Mouse (Mus musculus) heart, embryonic 13.5 days (tissue): ENCODE data around the gene Hist2h2ab. TPM values are rescaled to one million over a fixed set of nuclear protein-coding genes. Genes with fewer than 3 reads are reported as not detected.
A peak's percentile ranks its signal among the peaks of the same experiment; 100 is the strongest.
"Not testable (repeated sequence)": the region's sequence is repeated elsewhere in the genome, so short reads cannot be mapped to it uniquely, and the experiment has no call there.

Experiments
- ATAC-seq: fragments of 200-750 bp; cut with Nextera tagmentation; 2 replicates; pipeline ENCODE4 v1.8.0; 2017; ENCODE audit warnings: moderate TSS enrichment; ENCODE audit not compliant: insufficient number of reproducible peaks, low FRiP score, low TSS enrichment; ENCODE audit errors: extremely low read depth
- H3K27ac ChIP-seq: fragments of 300-500 bp; sonication (generic); replicated peaks from 2 replicates; pipeline ENCODE4 v1.5.1; 2015; ENCODE audit warnings: moderate library complexity, mild to moderate bottlenecking, inconsistent platforms
- H3K27me3 ChIP-seq: fragments of 300-500 bp; sonication (generic); replicated peaks from 2 replicates; pipeline ENCODE4 v1.6.1; 2015; ENCODE audit warnings: mild to moderate bottlenecking, inconsistent platforms
- H3K36me3 ChIP-seq: fragments of 300-500 bp; sonication (generic); 2 replicates; pipeline ENCODE4 v1.6.1; 2015; ENCODE audit warnings: mild to moderate bottlenecking, inconsistent platforms
- H3K4me1 ChIP-seq: fragments of 300-500 bp; sonication (generic); 2 replicates; pipeline ENCODE4 v1.6.1; 2015; ENCODE audit warnings: inconsistent platforms
- H3K4me2 ChIP-seq: fragments of 300-500 bp; sonication (generic); 2 replicates; pipeline ENCODE4 v1.6.1; 2015; ENCODE audit warnings: inconsistent platforms, mild to moderate bottlenecking, moderate library complexity
- H3K4me3 ChIP-seq: fragments of 300-500 bp; sonication (generic); 2 replicates; pipeline ENCODE4 v1.5.1; 2015; ENCODE audit warnings: moderate library complexity, mild to moderate bottlenecking, inconsistent platforms
- H3K9ac ChIP-seq: fragments of 300-500 bp; sonication (generic); 2 replicates; pipeline ENCODE4 v1.6.1; 2015; ENCODE audit warnings: inconsistent platforms, mild to moderate bottlenecking, moderate library complexity
- H3K9me3 ChIP-seq: fragments of 300-500 bp; sonication (generic); 2 replicates; pipeline ENCODE4 v1.6.1; 2016; ENCODE audit warnings: inconsistent platforms
- WGBS: fragments of 180-500 bp; shearing (Covaris S2); methylation state at CpG from one replicate; pipeline ENCODE4 v1.1.7; 2015; ENCODE audit warnings: mixed read lengths; 5-methylcytosine and 5-hydroxymethylcytosine counted together
- polyA plus RNA-seq: library from polyadenylated mRNA; unstranded; fragments of >200 nt; fragmentation: Nextera tagmentation; extraction: Ambion mirVana; gene quantifications from 2 replicates; pipeline ENCODE4 v1.2.1, GENCODE M21; 2015

Gene Hist2h2ab
- polyA plus RNA-seq, 1 experiment from 2014 or later, result not detected

DNA sequence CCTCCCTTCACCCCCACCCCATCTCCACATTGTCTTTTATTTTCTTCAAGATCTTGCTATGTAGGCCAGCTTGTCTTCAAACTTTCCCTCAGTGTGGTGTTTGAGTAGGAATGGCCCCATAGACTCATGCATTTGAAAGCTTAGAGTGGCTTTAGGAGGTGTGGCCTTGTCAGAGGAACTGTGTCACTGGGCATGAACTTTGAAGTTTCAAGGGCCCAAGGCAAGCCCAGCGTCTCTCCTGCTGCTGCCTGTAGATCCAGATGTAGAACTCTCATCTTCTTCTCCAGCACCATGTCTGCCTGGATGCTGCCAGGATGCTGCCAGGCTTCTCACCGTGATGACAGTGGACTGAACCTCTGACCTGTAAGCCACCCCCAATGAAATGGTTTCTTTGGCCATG is 9.2 kb downstream of the Hist2h2ab start:
- H3K9ac ChIP-seq, result no peak overlapping the region
- no peak overlapping the region for H3K4me3 ChIP-seq
- no peak overlapping the region for H3K27ac ChIP-seq
- H3K36me3 ChIP-seq, result no peaks in the 10 kb centered on the region
- ATAC-seq, result no peak
- H3K4me2 ChIP-seq, result no peak overlapping the region
- H3K27me3 ChIP-seq, result no peaks in the 10 kb centered on the region
- WGBS, result 75% methylated on average over 2 of the region's 2 CpGs
- peaks cover 34% of the 10 kb centered on the region for H3K4me1 ChIP-seq
- no peaks in the 10 kb centered on the region for H3K9me3 ChIP-seq

DNA sequence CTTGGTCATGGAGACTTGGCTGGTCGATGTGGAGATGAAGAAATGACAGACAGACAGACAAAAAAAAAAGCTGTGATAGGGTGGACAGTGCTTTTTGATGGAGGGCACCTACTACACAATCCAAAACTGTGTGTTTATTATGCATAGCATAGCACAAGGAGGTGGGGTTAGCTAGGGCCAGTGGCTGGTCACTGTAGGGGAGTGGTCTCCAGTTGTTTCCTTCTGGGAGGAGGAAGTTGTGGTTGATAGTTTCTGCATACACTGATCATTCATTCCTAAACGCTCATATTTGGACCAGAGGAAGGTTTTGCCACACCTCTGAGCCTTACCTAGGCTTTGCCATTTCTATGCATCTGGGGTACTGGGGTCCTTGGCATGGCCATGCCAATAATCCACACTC is 10.7 kb downstream of the Hist2h2ab start:
- WGBS, result 65% methylated on average over 2 of the region's 2 CpGs
- no peak overlapping the region for H3K27ac ChIP-seq
- H3K9me3 ChIP-seq, result no peaks in the 10 kb centered on the region
- no peak overlapping the region for H3K4me3 ChIP-seq
- H3K4me1 ChIP-seq, result peaks cover 21% of the 10 kb centered on the region
- no peak for ATAC-seq
- H3K4me2 ChIP-seq, result no peak overlapping the region
- H3K27me3 ChIP-seq, result no peaks in the 10 kb centered on the region
- no peaks in the 10 kb centered on the region for H3K36me3 ChIP-seq
- H3K9ac ChIP-seq, result no peak overlapping the region

DNA sequence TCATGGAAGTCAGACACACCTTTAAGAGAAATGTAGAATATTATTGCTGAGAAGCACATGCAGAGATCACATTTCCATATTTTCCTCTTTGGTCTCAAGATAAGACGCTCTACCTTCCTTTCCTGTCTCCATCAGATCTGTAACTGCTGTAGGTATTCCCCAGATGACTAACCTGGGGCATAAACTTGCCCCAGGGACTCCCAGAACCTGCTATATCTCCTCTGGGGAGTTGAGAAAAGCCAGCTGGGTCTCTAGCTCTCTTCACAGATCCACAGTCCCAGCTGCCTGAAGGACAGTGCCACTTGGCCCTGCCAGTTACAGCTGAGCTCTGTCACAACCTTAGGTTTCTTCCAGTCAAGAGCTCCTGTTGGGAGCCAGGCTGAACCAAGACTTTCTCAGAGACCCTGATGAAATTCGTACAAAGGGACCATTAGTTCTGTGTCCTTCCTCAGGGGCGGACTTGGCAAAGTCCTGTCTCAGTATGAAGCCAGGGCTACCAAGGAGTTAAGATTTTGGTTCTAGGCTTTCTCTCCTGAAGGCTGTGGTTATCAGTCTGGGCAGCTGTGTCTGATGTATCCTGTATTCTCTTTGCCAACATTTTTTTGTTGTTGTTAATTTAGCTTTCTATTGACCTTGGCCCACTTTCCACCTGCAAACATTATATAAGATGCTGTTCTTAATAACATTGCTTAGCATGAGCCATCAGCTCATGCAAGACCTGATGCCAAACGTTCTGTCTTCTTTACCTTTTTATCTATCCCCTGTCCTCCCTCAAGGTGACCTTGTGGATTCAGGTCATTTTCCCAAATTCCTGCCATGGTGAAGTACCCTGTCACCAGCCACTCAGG is 11.5 kb downstream of the Hist2h2ab start:
- Histone ChIP-seq H3K9ac (no peak overlapping the region), H3K36me3 (no peaks in the 10 kb centered on the region), H3K4me1 (peaks cover 14% of the 10 kb centered on the region), H3K9me3 (no peaks in the 10 kb centered on the region), H3K27me3 (no peaks in the 10 kb centered on the region), H3K4me2 (no peak overlapping the region), H3K27ac (no peak overlapping the region), H3K4me3 (no peak overlapping the region)
- WGBS, result 58% methylated on average over 4 of the region's 4 CpGs
- ATAC-seq, result no peak

DNA sequence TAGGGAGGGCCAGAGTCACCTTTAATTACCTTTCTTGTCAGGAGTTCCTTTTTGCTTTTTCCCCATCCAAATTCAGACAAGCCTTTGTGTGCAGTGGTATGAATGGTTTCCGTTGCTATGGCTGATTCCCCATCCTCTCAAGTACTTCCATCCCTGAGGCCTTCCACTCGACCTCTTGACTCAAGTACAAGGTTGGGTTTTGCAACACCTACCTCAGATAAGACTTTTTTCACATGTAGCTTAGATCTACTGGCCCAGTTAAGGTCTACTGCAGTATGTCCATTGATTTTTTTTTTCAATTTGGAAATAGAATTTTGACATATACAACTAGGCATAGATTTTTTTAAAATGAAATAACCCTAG is 12.1 kb downstream of the Hist2h2ab start:
- Histone ChIP-seq H3K9ac (no peak overlapping the region), H3K36me3 (no peaks in the 10 kb centered on the region), H3K4me2 (no peak overlapping the region), H3K27me3 (no peaks in the 10 kb centered on the region), H3K4me3 (no peak overlapping the region), H3K9me3 (no peaks in the 10 kb centered on the region), H3K4me1 (peaks cover 12% of the 10 kb centered on the region), H3K27ac (no peak overlapping the region)
- ATAC-seq, result no peak
- WGBS, result 37% methylated on average over 2 of the region's 2 CpGs

DNA sequence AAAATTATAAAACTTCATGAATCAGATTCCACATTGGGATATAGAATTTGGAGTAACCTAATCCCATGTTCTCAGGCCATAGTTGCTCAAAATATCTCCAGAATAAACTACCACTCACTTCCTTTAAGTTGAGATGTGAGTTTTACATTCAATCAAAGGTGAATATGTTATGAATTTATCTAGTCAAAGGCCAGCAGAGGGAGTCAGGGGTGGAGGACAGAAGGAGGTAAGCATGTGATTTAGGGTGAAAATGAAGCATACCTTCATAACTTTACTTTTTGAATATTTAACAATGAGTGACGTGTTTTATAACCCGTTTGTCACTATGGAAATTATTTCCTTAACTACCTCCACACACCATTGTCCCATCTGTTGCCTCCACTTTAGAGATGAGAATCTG is 15.2 kb downstream of the Hist2h2ab start:
- 92% methylated on average over 2 of the region's 2 CpGs for WGBS
- Histone ChIP-seq H3K9me3 (no peaks in the 10 kb centered on the region), H3K4me3 (no peak overlapping the region), H3K9ac (no peak overlapping the region), H3K27me3 (no peaks in the 10 kb centered on the region), H3K27ac (no peak overlapping the region), H3K36me3 (no peaks in the 10 kb centered on the region), H3K4me1 (peaks cover 19% of the 10 kb centered on the region), H3K4me2 (no peak overlapping the region)
- ATAC-seq, result no peak

DNA sequence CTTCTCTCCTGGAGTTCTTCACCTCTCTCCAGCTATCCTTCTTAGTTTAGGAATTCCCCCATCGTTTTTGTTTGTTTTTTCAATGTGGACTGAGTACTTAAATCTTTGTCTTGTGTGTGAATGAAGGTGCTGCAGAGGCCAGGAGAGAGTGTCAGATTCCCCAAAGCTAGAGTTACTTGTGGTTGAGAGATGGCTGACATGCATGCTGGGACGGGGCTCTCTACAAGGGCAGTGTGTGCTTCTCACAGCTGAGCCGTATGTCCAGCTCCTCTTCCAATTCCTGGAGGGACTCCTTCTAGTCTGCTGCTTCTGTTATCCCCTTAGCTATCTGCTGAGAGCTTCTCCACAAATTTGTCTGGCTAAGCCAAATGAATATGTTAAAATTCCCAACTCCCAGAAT is 16.2 kb downstream of the Hist2h2ab start:
- no peaks in the 10 kb centered on the region for H3K36me3 ChIP-seq
- peaks cover 23% of the 10 kb centered on the region for H3K4me1 ChIP-seq
- H3K9me3 ChIP-seq, result no peaks in the 10 kb centered on the region
- ATAC-seq, result no peak
- 44% methylated on average over 3 of the region's 3 CpGs for WGBS
- no peak overlapping the region for H3K4me3 ChIP-seq
- no peak overlapping the region for H3K4me2 ChIP-seq
- H3K27me3 ChIP-seq, result no peaks in the 10 kb centered on the region
- H3K9ac ChIP-seq, result no peak overlapping the region
- H3K27ac ChIP-seq, result no peak overlapping the region

DNA sequence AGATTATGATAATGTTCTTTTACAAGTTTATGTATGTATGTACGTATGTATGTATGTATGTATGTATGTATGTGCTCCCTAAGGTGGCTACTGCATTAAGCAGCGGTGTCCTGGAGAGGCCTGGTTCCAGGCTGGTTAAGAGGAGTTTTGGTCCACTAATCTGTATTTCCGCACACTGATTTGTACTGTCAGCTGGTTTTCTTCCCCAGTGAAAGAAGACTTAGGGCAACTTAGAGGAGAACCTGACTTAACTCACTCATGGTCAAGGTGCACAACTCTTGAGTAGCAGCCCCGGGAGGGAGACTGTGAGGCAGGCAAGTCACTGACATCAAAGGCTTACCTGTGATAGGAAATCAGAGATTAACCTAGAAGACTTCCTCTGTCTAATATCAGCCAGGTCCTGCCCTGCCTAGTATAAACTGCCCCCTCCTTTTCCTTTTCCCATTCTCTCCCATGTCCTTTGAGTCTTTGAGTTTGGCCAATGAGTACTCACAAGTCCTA is 17.2 kb downstream of the Hist2h2ab start:
- H3K9ac ChIP-seq, result peak overlapping the region; percentile 89
- H3K36me3 ChIP-seq, result no peaks in the 10 kb centered on the region
- no peaks in the 10 kb centered on the region for H3K9me3 ChIP-seq
- peak overlapping the region; percentile 61 for H3K4me3 ChIP-seq
- 77% methylated on average over 4 of the region's 4 CpGs for WGBS
- peak overlapping the region; percentile 78 for H3K4me2 ChIP-seq
- H3K27ac ChIP-seq, result peak overlapping the region; percentile 80
- no peaks in the 10 kb centered on the region for H3K27me3 ChIP-seq
- ATAC-seq, result no peak
- peaks cover 25% of the 10 kb centered on the region for H3K4me1 ChIP-seq

DNA sequence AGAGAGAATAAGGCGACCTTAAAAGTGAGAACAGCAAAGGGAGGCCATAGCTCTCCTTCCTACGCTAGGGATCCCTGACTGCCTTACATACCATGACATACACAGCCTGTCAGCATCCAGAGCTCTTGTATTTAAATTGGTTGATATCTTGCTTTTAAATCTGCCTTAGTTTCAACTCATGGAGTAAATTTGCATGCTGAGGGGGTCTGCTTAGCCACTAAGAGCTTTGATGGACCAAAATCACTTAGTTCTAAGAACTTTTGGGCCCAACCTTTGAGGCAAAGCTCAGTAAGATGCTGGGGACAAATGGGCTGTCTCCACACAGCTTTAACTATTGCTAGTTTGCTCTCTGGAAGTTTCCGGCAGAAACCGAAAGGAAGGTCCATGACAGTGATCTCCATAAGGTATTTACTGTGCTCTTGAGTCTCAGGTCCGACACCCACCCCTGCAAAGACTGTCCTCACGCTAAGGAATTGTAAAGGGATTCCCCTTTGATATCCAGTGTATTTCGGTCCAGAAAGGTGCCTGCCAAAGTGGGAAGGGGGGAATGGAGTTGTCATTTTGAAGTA is 17.8 kb downstream of the Hist2h2ab start:
- peak overlapping the region; percentile 61 for H3K4me3 ChIP-seq
- H3K9ac ChIP-seq, result peak overlapping the region; percentile 89
- H3K27ac ChIP-seq, result peak overlapping the region; percentile 80
- H3K36me3 ChIP-seq, result no peaks in the 10 kb centered on the region
- H3K4me1 ChIP-seq, result peaks cover 25% of the 10 kb centered on the region
- H3K27me3 ChIP-seq, result no peaks in the 10 kb centered on the region
- H3K9me3 ChIP-seq, result no peaks in the 10 kb centered on the region
- 27% methylated on average over 7 of the region's 7 CpGs for WGBS
- peak overlapping the region; percentile 78 for H3K4me2 ChIP-seq
- ATAC-seq, result no peak

DNA sequence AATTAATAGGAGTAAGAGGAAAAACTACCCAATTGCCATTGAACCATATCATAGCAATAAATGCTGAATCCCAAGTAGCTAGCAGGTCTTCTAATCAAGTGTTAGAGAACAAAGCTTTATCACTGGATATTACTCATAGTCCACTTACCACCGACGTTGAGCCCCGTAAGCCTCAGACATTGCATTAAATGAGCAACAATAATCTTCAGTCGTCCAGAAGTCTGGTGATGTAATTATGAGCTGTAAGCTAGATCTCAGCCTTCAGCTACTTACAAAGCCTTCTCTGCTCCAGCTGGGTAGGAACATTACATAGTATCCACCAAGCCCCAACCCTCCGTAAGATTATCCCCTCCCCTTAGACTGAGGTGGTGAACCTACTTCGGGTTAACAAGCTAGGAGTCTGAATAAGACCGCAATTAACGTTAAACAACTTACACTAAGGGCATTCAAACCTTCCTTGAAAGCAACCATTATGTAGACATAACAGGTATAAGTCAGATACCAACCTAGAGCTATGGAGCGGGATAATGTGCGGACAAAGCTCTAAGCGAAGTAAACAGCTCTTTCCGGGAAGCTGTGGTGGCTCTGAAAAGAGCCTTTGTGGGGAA is 18.3 kb downstream of the Hist2h2ab start:
- under 1% methylated on average over 12 of the region's 12 CpGs for WGBS

DNA sequence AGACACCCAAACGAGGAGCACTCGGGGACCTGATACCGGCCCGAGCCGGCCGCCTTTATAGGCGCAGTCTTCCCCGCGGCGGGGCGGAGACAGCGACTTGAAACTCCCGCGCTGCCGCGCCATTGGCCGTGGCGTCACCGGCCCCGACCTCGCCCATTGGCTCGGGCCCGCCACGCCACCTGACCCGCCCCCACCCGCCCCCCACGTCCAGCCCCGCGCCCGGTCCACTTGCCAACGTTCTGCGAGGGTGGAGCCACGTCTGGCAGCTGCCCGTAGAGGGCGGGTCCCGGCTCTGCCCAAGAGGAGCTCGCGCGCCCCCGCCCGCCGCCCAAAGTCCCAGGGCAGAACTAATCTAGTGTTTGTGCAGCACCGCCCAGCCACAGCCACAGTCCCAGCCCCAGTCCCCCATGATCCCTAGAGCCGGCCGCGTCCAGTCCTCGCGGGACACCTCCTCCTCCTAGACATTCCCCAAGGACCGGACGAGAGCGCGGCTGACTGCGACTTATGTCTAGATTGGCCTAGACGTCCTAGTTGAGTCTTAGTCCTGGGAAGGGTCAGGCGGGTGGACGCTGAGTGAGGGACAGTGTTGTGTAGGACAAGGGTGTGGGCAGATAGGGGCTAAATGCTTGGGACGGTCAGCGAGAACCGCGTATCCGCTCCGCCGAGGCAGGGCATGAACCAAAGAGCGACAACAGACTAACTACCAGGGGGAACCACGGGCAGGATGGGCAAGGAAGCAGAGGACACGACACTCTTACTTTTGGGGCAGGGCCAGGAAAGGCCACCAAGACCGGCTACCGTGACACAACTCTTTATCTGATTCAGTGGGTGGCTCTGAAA is 19.5 kb downstream of the Hist2h2ab start, which contains the start of gene Hist2h3c2:
TSS of gene Hist2h3c2 (minus strand) at position 174 of the 840 bp plus-strand sequence.
- ATAC-seq, result peak; percentile 84
- Histone ChIP-seq H3K4me3 (peak within 1 kb of the TSS; percentile 61), H3K4me2 (peak within 1 kb of the TSS; percentile 78), H3K9ac (peak within 1 kb of the TSS; percentile 89), H3K27ac (peak within 1 kb of the TSS; percentile 84), H3K4me1 (peaks cover 37% of the 10 kb centered on the region)
- H3K9me3 ChIP-seq, H3K36me3 ChIP-seq, H3K27me3 ChIP-seq: not testable (repeated sequence)
- 0% methylated on average over 12 of the region's 68 CpGs for WGBS

More for the DNA sequence above, 18.3 kb downstream of the Hist2h2ab start:
- peak overlapping the region; percentile 61 for H3K4me3 ChIP-seq
- peak overlapping the region; percentile 89 for H3K9ac ChIP-seq
- no peak for ATAC-seq
- no peaks in the 10 kb centered on the region for H3K9me3 ChIP-seq
- H3K4me2 ChIP-seq, result peak overlapping the region; percentile 78
- no peaks in the 10 kb centered on the region for H3K36me3 ChIP-seq
- peaks cover 25% of the 10 kb centered on the region for H3K4me1 ChIP-seq
- peak overlapping the region; percentile 80 for H3K27ac ChIP-seq
- H3K27me3 ChIP-seq, result no peaks in the 10 kb centered on the region
